Mouse (Mus musculus) activated CD4-positive, CD25-positive, alpha-beta regulatory T cell (primary cell): ENCODE data around the gene Cul9. TPM values are rescaled to one million over a fixed set of nuclear protein-coding genes. Genes with fewer than 3 reads are reported as not detected.

Experiments
- polyA plus RNA-seq, 2 experiments: library from polyadenylated mRNA; unstranded; fragments of 100-300 nt; shearing (Covaris generic); gene quantifications; one replicate each; pipeline ENCODE4 v1.2.1; 2017

Gene Cul9
- polyA plus RNA-seq, result 1 to 10 TPM; 1.3 to 5.6 TPM

GRCm38 (mm10) chr17:46545813-46546564, at the start of gene Cul9:
TSS of gene Cul9 (minus strand) at chr17:46546388.

GRCm38 (mm10) chr17:46555673-46556583, 9.7 kb upstream of the Cul9 start, which contains the start of gene Srf:
TSS of gene Srf (minus strand) at chr17:46556175.

DNA sequence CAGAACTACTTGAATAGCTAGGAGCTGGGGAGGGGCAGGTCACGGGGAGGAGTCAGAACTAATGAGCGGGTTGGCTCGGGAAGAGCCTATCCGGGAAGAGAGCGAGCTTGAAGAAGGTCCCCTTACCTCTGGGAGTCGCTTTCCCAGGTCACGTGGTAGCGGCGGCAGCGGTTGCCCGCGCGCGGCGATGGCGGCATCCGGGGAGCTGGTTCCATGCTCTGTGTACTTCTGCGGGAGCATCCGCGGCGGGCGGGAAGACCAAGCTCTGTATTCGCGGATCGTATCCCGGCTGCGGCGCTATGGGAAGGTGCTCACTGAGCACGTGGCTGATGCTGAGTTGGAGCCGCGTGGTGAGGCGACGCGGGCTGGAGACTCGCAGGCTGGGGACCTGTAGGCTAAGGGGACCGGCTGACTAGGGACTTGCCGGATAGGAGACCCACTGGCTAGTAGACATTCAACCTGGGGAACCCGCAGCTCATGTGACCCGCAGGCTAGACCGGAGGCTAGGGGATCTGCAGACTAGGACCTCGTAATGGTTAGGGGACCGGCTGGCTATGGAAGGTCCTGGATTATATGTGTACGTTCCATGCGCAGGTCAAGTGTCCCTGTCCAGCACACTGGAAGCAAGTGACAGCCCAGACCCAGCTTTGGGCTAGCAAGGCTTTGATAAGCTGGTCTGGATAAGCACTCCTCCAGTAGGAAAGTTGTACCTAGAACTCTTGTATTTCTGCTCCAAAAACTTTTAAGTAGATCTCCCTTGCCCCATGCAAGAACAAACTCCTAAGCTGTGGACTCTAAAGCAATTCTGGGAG, 49.4 kb downstream of the Cul9 start, which contains the start of gene Dnph1:
TSS of gene Dnph1 (plus strand) at position 89 of the 812 bp plus-strand sequence.

DNA sequence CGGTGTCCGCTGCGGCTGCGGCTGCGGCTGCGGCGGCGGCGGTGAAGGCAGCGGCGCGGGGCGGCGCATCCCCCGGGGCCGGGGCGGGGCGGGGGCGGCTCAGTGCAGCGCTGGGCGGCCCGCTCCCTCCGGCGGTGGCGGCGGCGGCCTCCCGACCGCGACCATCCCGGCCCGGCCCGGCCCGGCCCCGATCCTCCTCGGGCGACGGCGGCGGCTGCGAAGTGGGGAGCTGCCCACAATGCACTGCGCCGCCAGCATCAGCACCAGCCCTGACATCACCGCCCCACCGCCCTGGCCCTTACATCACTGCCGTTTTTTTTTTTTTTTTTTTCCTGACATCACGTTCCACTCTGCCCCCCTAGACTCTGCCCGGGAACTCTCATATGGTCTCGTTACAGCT, 58.8 kb downstream of the Cul9 start, which contains the start of gene Ttbk1:
TSS of gene Ttbk1 (minus strand) at position 245 of the 400 bp plus-strand sequence.

Other genes with a start within 250 kb of the Cul9 start
- under 1 TPM in 1 of 2 experiments, not detected in 1; 0.14 TPM for gene Dlk2, start 249.0 kb downstream of the Cul9 start, polyA plus RNA-seq
- 1 to 10 TPM; 4.2 to 6.3 TPM for gene Abcc10, start 218.0 kb downstream of the Cul9 start, polyA plus RNA-seq
- 1 to 10 TPM; 5.5 to 8.9 TPM for gene Zfp318, start 162.7 kb downstream of the Cul9 start, polyA plus RNA-seq
- gene Crip3, start 117.5 kb downstream of the Cul9 start, polyA plus RNA-seq, result under 1 TPM in 1 of 2 experiments, not detected in 1; 0.18 TPM
- gene Slc22a7, start 107.9 kb downstream of the Cul9 start, polyA plus RNA-seq, result not detected
- under 1 TPM; 0.23 to 0.81 TPM for gene Ttbk1, start 58.7 kb downstream of the Cul9 start, polyA plus RNA-seq
- gene Dnph1, start 49.7 kb downstream of the Cul9 start, polyA plus RNA-seq, result 1 to 10 TPM; 2.9 to 5.3 TPM
- gene Srf, start 9.8 kb upstream of the Cul9 start, polyA plus RNA-seq, result 10 to 100 TPM; 22.6 to 41.9 TPM
- under 1 TPM in 1 of 2 experiments, not detected in 1; 0.22 TPM for gene Ptk7, start 83.1 kb upstream of the Cul9 start, polyA plus RNA-seq
- gene Klc4, start 99.6 kb upstream of the Cul9 start, polyA plus RNA-seq, result 10 to 100 TPM; 13.7 to 24.2 TPM
- gene Mrpl2, start 99.8 kb upstream of the Cul9 start, polyA plus RNA-seq, result 10 to 100 TPM; 27.8 to 61.8 TPM
- gene Cul7, start 103.9 kb upstream of the Cul9 start, polyA plus RNA-seq, result 1 to 10 TPM; 5.3 to 7.8 TPM
- 10 to 100 TPM; 55.5 to 71.6 TPM for gene Rrp36, start 128.0 kb upstream of the Cul9 start, polyA plus RNA-seq
- gene Mea1, start 132.4 kb upstream of the Cul9 start, polyA plus RNA-seq, result 100 to 1,000 TPM; 158 to 160 TPM
- 10 to 100 TPM; 63.8 to 76.3 TPM for gene Klhdc3, start 134.5 kb upstream of the Cul9 start, polyA plus RNA-seq
- gene Ppp2r5d, start 158.7 kb upstream of the Cul9 start, polyA plus RNA-seq, result 10 to 100 TPM; 66.0 to 83.4 TPM
- 10 to 100 TPM; 19.5 to 32.7 TPM for gene Pex6, start 165.1 kb upstream of the Cul9 start, polyA plus RNA-seq
- gene Gnmt, start 182.8 kb upstream of the Cul9 start, polyA plus RNA-seq, result under 1 TPM in 1 of 2 experiments, not detected in 1; 0.55 TPM
- gene Cnpy3, start 205.8 kb upstream of the Cul9 start, polyA plus RNA-seq, result 10 to 100 TPM; 40.8 to 41.1 TPM
- gene Ptcra, start 217.3 kb upstream of the Cul9 start, polyA plus RNA-seq, result not detected
- 10 to 100 TPM; 26.5 to 56.7 TPM for gene 2310039H08Rik, start 226.2 kb upstream of the Cul9 start, polyA plus RNA-seq
- 100 to 1,000 TPM; 123 to 130 TPM for gene Rpl7l1, start 236.3 kb upstream of the Cul9 start, polyA plus RNA-seq